Mouse (Mus musculus) embryonic stem cell, embryonic (primary cell): ENCODE measurements around the gene Slc9b1.

ENCODE experiments used
- CTCF ChIA-PET, 4 experiments: fragments of 300-600 bp in 2 of 4; fragments of 350-600 bp in 2 of 4; sonication (Branson Sonifier 250); formaldehyde crosslinking; loops; one replicate each; lab custom pipeline; 2022; ENCODE audit warnings: inconsistent platforms in 2 of 4; lab: Charles Lee
- POLR2A ChIA-PET, 4 experiments: fragments of 300-600 bp in 2 of 4; fragments of 350-600 bp in 2 of 4; sonication (Branson Sonifier 250); formaldehyde crosslinking; loops; one replicate each; lab custom pipeline; 2022; ENCODE audit warnings: antibody characterized with exemption in 4 of 4, inconsistent platforms in 1 of 4; lab: Charles Lee

Slc9b1 gene

GRCm38 (mm10) chr3:135347739-135348264 lies at the start of gene Slc9b1:
TSS of gene Slc9b1 (plus strand) at chr3:135348029.
- POLR2A ChIA-PET: no interaction called here
- CTCF ChIA-PET: no interaction called here

- CTCF ChIA-PET: no interaction called here
- POLR2A ChIA-PET: interaction anchor here in 1 of 4 experiments (0.7 kb wide), 1 partner anchor 103 kb away, joined by 5 read pairs; no protein-coding TSS in a partner anchor
Measured at GRCm38 (mm10) chr3:135298560-135298959, 49.3 kb upstream of the Slc9b1 start.

- POLR2A ChIA-PET: interaction anchor here in 1 of 4 experiments (0.6 kb wide), 1 partner anchor 11 kb away, joined by 3 read pairs; no protein-coding TSS in a partner anchor
Measured at GRCm38 (mm10) chr3:135300081-135300480, 47.7 kb upstream of the Slc9b1 start.

GRCm38 (mm10) chr3:135304060-135304459 lies 43.8 kb upstream of the Slc9b1 start:
- CTCF ChIA-PET: interaction anchor here in 1 of 4 experiments (1.1 to 1.8 kb wide), 2 partner anchors 23 to 100 kb away, joined by 3 to 4 read pairs; partner anchors contain the start of gene Bdh2
- POLR2A ChIA-PET: no interaction called here

More at GRCm38 (mm10) chr3:135300081-135300480, 47.7 kb upstream of the Slc9b1 start:
- CTCF ChIA-PET: no interaction called here

GRCm38 (mm10) chr3:135304566-135304965 lies 43.3 kb upstream of the Slc9b1 start:
- CTCF ChIA-PET: interaction anchor here in 1 of 4 experiments (1.8 kb wide), 1 partner anchor 23 kb away, joined by 4 read pairs; the partner anchor contains the start of gene Bdh2
- POLR2A ChIA-PET: interaction anchor here in 1 of 4 experiments (0.8 kb wide), 1 partner anchor 21 kb away, joined by 3 read pairs; no protein-coding TSS in a partner anchor

GRCm38 (mm10) chr3:135307411-135308259 lies 40.2 kb upstream of the Slc9b1 start, which contains the start of gene Slc9b2:
TSS of gene Slc9b2 (plus strand) at chr3:135307700.
- ChIA-PET POLR2A (interaction anchor here in 2 of 4 experiments (0.6 to 1.2 kb wide), 4 partner anchors 9 to 132 kb away, joined by 3 to 9 read pairs (median 3); no protein-coding TSS in a partner anchor), CTCF (interaction anchor here in 3 of 4 experiments (0.6 to 1.2 kb wide), 6 partner anchors 8 to 1300 kb away, joined by 3 to 6 read pairs (median 4); partner anchors contain the start of gene Bdh2 (in 2 of the 3))

- CTCF ChIA-PET: interaction anchor here in 2 of 4 experiments (0.6 kb wide), 2 partner anchors 199 to 973 kb away, joined by 3 to 5 read pairs; no protein-coding TSS in a partner anchor
- POLR2A ChIA-PET: no interaction called here
Measured at GRCm38 (mm10) chr3:135312916-135313491, 34.8 kb upstream of the Slc9b1 start.

- ChIA-PET CTCF (no interaction called here), POLR2A (interaction anchor here in 1 of 4 experiments (0.7 kb wide), 1 partner anchor 80 kb away, joined by 3 read pairs; no protein-coding TSS in a partner anchor)
Measured at GRCm38 (mm10) chr3:135313727-135314126, 34.1 kb upstream of the Slc9b1 start.

GRCm38 (mm10) chr3:135314811-135315210 lies 33.0 kb upstream of the Slc9b1 start:
- ChIA-PET CTCF (interaction anchor here in 1 of 4 experiments (0.6 kb wide), 1 partner anchor 74 kb away, joined by 4 read pairs; no protein-coding TSS in a partner anchor), POLR2A (interaction anchor here in 1 of 4 experiments (0.6 kb wide), 2 partner anchors 46 to 242 kb away, joined by 3 to 7 read pairs; no protein-coding TSS in a partner anchor)

- CTCF ChIA-PET: interaction anchor here in 2 of 4 experiments (0.7 to 1.0 kb wide), 2 partner anchors 8 to 46 kb away, joined by 3 to 5 read pairs; partner anchors contain the start of gene Slc9b2 (in 1 of the 2)
- POLR2A ChIA-PET: interaction anchor here in 2 of 4 experiments (0.5 to 1.0 kb wide), 2 partner anchors 8 to 1782 kb away, joined by 3 read pairs; no protein-coding TSS in a partner anchor
Measured at GRCm38 (mm10) chr3:135315720-135316425, 32.0 kb upstream of the Slc9b1 start.

GRCm38 (mm10) chr3:135318331-135318730 lies 29.5 kb upstream of the Slc9b1 start:
- CTCF ChIA-PET: no interaction called here
- POLR2A ChIA-PET: interaction anchor here in 1 of 4 experiments (1.7 kb wide), 1 partner anchor 10 kb away, joined by 3 read pairs; the partner anchor contains the start of gene Slc9b2

- POLR2A ChIA-PET: no interaction called here
- CTCF ChIA-PET: no interaction called here
Measured at GRCm38 (mm10) chr3:135324354-135324753, 23.5 kb upstream of the Slc9b1 start.

- POLR2A ChIA-PET: interaction anchor here in 1 of 4 experiments (1.0 to 1.3 kb wide), 3 partner anchors 37 to 97 kb away, joined by 3 to 4 read pairs (median 3); partner anchors contain the start of gene Bdh2
- CTCF ChIA-PET: interaction anchor here in 3 of 4 experiments (0.7 to 2.0 kb wide), 6 partner anchors 10 to 404 kb away, joined by 3 to 7 read pairs (median 3); partner anchors contain the start of gene Bdh2 (in 1 of the 3)
Measured at GRCm38 (mm10) chr3:135327176-135327575, 20.7 kb upstream of the Slc9b1 start.

GRCm38 (mm10) chr3:135327601-135328000 lies 20.2 kb upstream of the Slc9b1 start:
- ChIA-PET CTCF (interaction anchor here (0.6 to 2.0 kb wide), 5 partner anchors 38 to 404 kb away, joined by 3 to 7 read pairs (median 5); partner anchors contain the start of gene Bdh2 (in 1 of the 4)), POLR2A (interaction anchor here in 2 of 4 experiments (0.7 to 1.3 kb wide), 3 partner anchors 37 to 94 kb away, joined by 3 to 8 read pairs (median 3); partner anchors contain the start of gene Bdh2 (in 1 of the 2))

GRCm38 (mm10) chr3:135328560-135328959 lies 19.3 kb upstream of the Slc9b1 start:
- ChIA-PET CTCF (interaction anchor here in 2 of 4 experiments (0.6 to 1.7 kb wide), 5 partner anchors 43 to 403 kb away, joined by 3 to 5 read pairs (median 3); partner anchors contain the start of gene Bdh2 (in 2 of the 2)), POLR2A (interaction anchor here in 2 of 4 experiments (0.7 to 1.3 kb wide), 3 partner anchors 38 to 93 kb away, joined by 3 to 8 read pairs (median 3); partner anchors contain the start of gene Bdh2 (in 1 of the 2))

- ChIA-PET POLR2A (interaction anchor here in 2 of 4 experiments (0.6 to 1.0 kb wide), 2 partner anchors 9 to 52 kb away, joined by 3 read pairs; partner anchors contain the start of gene Bdh2 (in 1 of the 2)), CTCF (interaction anchor here in 1 of 4 experiments (0.6 to 0.7 kb wide), 2 partner anchors 70 to 127 kb away, joined by 4 read pairs; no protein-coding TSS in a partner anchor)
Measured at GRCm38 (mm10) chr3:135332691-135333090, 15.1 kb upstream of the Slc9b1 start.
